Mouse (Mus musculus) liver, adult 2 months (tissue): ENCODE data around the gene Gm45711.

ENCODE experiments used
- CTCF ChIP-seq: fragments of 200-500 bp; IDR thresholded peaks from 2 replicates; pipeline ENCODE4 v1.5.1; 2011; ENCODE audit warnings: low read depth, low read length, control low read depth
- POLR2A ChIP-seq: fragments of 200-500 bp; IDR thresholded peaks from 2 replicates; pipeline ENCODE4 v1.6.1; 2011; ENCODE audit warnings: low read length, control low read depth; ENCODE audit not compliant: insufficient read depth; ENCODE audit errors: extremely low read depth

DNA sequence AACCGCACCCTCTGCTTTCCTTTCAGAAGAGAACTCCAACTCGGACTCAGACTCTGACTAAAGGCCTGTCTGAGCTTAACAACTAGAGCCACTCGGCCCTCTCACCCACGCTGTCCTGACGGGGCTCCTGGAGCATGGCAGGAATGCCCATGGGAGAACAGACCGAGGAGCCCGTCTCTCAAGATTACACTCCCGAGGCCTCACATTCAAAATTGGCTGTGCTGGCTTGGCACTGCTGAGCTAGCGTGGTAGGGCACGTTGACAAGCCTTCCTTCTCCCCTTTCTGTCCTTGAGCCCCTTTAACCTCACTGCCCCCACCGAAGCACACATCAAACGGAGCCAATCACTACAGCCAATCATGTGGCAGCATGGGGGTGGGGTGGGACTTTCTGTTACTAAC, 36.8 kb upstream of the Gm45711 start:
- TF ChIP-seq CTCF (no peak), POLR2A (no peak)
